Mouse (Mus musculus) midbrain, embryonic 16.5 days (tissue): ENCODE data around the gene Lrrc73. TPM values are rescaled to one million over a fixed set of nuclear protein-coding genes. Genes with fewer than 3 reads are reported as not detected.

Source experiments
- ATAC-seq: fragments of 200-750 bp; cut with Nextera tagmentation; 2 replicates; pipeline ENCODE4 v1.8.0; 2017; ENCODE audit warnings: moderate TSS enrichment
- H3K27ac ChIP-seq: fragments of 300-500 bp; sonication (generic); 2 replicates; pipeline ENCODE4 v1.5.1; 2014; ENCODE audit warnings: mild to moderate bottlenecking, low read length, mixed read lengths
- H3K27me3 ChIP-seq: fragments of 300-500 bp; sonication (generic); 2 replicates; pipeline ENCODE4 v1.6.1; 2014; ENCODE audit warnings: low read depth, low read length, mixed read lengths; ENCODE audit not compliant: control insufficient read depth, insufficient read depth
- H3K36me3 ChIP-seq: fragments of 300-500 bp; sonication (generic); 2 replicates; pipeline ENCODE4 v1.6.1; 2014; ENCODE audit warnings: mild to moderate bottlenecking, low read length, moderate library complexity, mixed read lengths; ENCODE audit not compliant: control insufficient read depth, insufficient read depth
- H3K4me1 ChIP-seq: fragments of 300-500 bp; sonication (generic); 2 replicates; pipeline ENCODE4 v1.6.1; 2014; ENCODE audit warnings: mild to moderate bottlenecking, low read length, mixed read lengths; ENCODE audit not compliant: control insufficient read depth, insufficient read depth
- H3K4me2 ChIP-seq: fragments of 300-500 bp; sonication (generic); 2 replicates; pipeline ENCODE4 v1.6.1; 2014; ENCODE audit warnings: mild to moderate bottlenecking, low read length, mixed read lengths
- H3K4me3 ChIP-seq: fragments of 300-500 bp; sonication (generic); 2 replicates; pipeline ENCODE4 v1.5.1; 2014; ENCODE audit warnings: low read depth, mild to moderate bottlenecking, low read length, moderate library complexity, mixed read lengths
- H3K9ac ChIP-seq: fragments of 300-500 bp; sonication (generic); 2 replicates; pipeline ENCODE4 v1.6.1; 2014; ENCODE audit warnings: low read depth, low read length, mixed read lengths
- H3K9me3 ChIP-seq: fragments of 300-500 bp; sonication (generic); replicated peaks from 2 replicates; pipeline ENCODE4 v1.6.1; 2014; ENCODE audit warnings: mild to moderate bottlenecking, low read length, mixed read lengths; ENCODE audit not compliant: control insufficient read depth, poor library complexity, severe bottlenecking
- WGBS: fragments of 180-500 bp; shearing (Covaris S2); extraction: QIAGEN DNeasy Blood & Tissue Kit; methylation state at CpG from one replicate; pipeline ENCODE4 v1.1.7; 2014; 5-methylcytosine and 5-hydroxymethylcytosine counted together
- polyA plus RNA-seq: library from polyadenylated mRNA; unstranded; fragments of >200 nt; fragmentation: Nextera tagmentation; extraction: Ambion mirVana; gene quantifications from 2 replicates; pipeline ENCODE4 v1.2.1, GENCODE M21; 2015

Gene Lrrc73
- polyA plus RNA-seq, 1 experiment from 2014 or later: 18.3 TPM

- Histone ChIP-seq H3K4me1 (peaks cover under 1% of the 10 kb centered on the region), H3K27ac (no peak overlapping the region), H3K9ac (no peak overlapping the region), H3K4me2 (no peak overlapping the region), H3K27me3 (no peaks in the 10 kb centered on the region), H3K36me3 (peaks cover 69% of the 10 kb centered on the region), H3K9me3 (no peaks in the 10 kb centered on the region), H3K4me3 (no peak overlapping the region)
- no peak for ATAC-seq
- 89% methylated on average over 11 of the region's 11 CpGs for WGBS
These were observed 11.9 kb upstream of the Lrrc73 start for GRCm38 (mm10) chr17:46241471-46241870.

- no peak overlapping the region for H3K9ac ChIP-seq
- H3K27ac ChIP-seq: no peak overlapping the region
- no peak overlapping the region for H3K4me3 ChIP-seq
- H3K27me3 ChIP-seq: no peaks in the 10 kb centered on the region
- no peak for ATAC-seq
- WGBS: 88% methylated on average over 13 of the region's 13 CpGs
- peaks cover 8% of the 10 kb centered on the region for H3K4me1 ChIP-seq
- H3K9me3 ChIP-seq: no peaks in the 10 kb centered on the region
- no peak overlapping the region for H3K4me2 ChIP-seq
- peaks cover 63% of the 10 kb centered on the region for H3K36me3 ChIP-seq
These were observed 11.1 kb upstream of the Lrrc73 start for GRCm38 (mm10) chr17:46242274-46242673.

- no peak for ATAC-seq
These were observed 10.3 kb upstream of the Lrrc73 start for GRCm38 (mm10) chr17:46242993-46243392.

GRCm38 (mm10) chr17:46243624-46244023, 9.7 kb upstream of the Lrrc73 start:
- peaks cover 56% of the 10 kb centered on the region for H3K36me3 ChIP-seq
- no peak for ATAC-seq
- no peak overlapping the region for H3K4me3 ChIP-seq
- no peak overlapping the region for H3K4me2 ChIP-seq
- no peak overlapping the region for H3K9ac ChIP-seq
- H3K9me3 ChIP-seq: no peaks in the 10 kb centered on the region
- H3K27ac ChIP-seq: no peak overlapping the region
- 73% methylated on average over 2 of the region's 2 CpGs for WGBS
- peaks cover 10% of the 10 kb centered on the region for H3K4me1 ChIP-seq
- no peaks in the 10 kb centered on the region for H3K27me3 ChIP-seq

More at GRCm38 (mm10) chr17:46242993-46243392, 10.3 kb upstream of the Lrrc73 start:
- Histone ChIP-seq H3K4me2 (no peak overlapping the region), H3K27ac (no peak overlapping the region), H3K9ac (no peak overlapping the region), H3K27me3 (no peaks in the 10 kb centered on the region), H3K9me3 (no peaks in the 10 kb centered on the region), H3K4me3 (no peak overlapping the region), H3K36me3 (peaks cover 59% of the 10 kb centered on the region), H3K4me1 (peaks cover 8% of the 10 kb centered on the region)
- 84% methylated on average over 4 of the region's 4 CpGs for WGBS

- Histone ChIP-seq H3K4me1 (peaks cover 20% of the 10 kb centered on the region), H3K9me3 (no peaks in the 10 kb centered on the region), H3K27me3 (no peaks in the 10 kb centered on the region), H3K27ac (no peak overlapping the region), H3K9ac (no peak overlapping the region), H3K36me3 (peaks cover 49% of the 10 kb centered on the region), H3K4me3 (no peak overlapping the region), H3K4me2 (no peak overlapping the region)
- ATAC-seq: no peak
- 84% methylated on average over 10 of the region's 10 CpGs for WGBS
These were observed 8.8 kb upstream of the Lrrc73 start for GRCm38 (mm10) chr17:46244579-46244978.

- WGBS: under 1% methylated on average over 53 of the region's 53 CpGs
These were observed 5.7 kb upstream of the Lrrc73 start, which contains the start of the genes Polr1c and Yipf3 for GRCm38 (mm10) chr17:46247512-46248188. Polr1c (minus strand) TSS chr17:46248054. Yipf3 (plus strand) TSS chr17:46248080.

GRCm38 (mm10) chr17:46248189-46248522, 5.2 kb upstream of the Lrrc73 start:
- peak; percentile 52 for ATAC-seq
- peak overlapping the region; percentile 90 for H3K4me2 ChIP-seq
- H3K27ac ChIP-seq: peak overlapping the region; percentile 88
- under 1% methylated on average over 37 of the region's 37 CpGs for WGBS
- H3K9me3 ChIP-seq: no peaks in the 10 kb centered on the region
- peak overlapping the region; percentile 75 for H3K4me3 ChIP-seq
- no peaks in the 10 kb centered on the region for H3K27me3 ChIP-seq
- peak overlapping the region; percentile 98 for H3K9ac ChIP-seq
- H3K36me3 ChIP-seq: peaks cover 48% of the 10 kb centered on the region
- H3K4me1 ChIP-seq: peaks cover 21% of the 10 kb centered on the region

More at GRCm38 (mm10) chr17:46247512-46248188, 5.7 kb upstream of the Lrrc73 start, which contains the start of the genes Polr1c and Yipf3:
- Histone ChIP-seq H3K27ac (peak within 1 kb of the TSS; percentile 88), H3K27me3 (no peaks in the 10 kb centered on the region), H3K4me3 (peak within 1 kb of the TSS; percentile 75), H3K9me3 (no peaks in the 10 kb centered on the region), H3K36me3 (peaks cover 53% of the 10 kb centered on the region), H3K4me1 (peaks cover 20% of the 10 kb centered on the region), H3K4me2 (peak within 1 kb of the TSS; percentile 90), H3K9ac (peak within 1 kb of the TSS; percentile 98)
- peak; percentile 95 for ATAC-seq

DNA sequence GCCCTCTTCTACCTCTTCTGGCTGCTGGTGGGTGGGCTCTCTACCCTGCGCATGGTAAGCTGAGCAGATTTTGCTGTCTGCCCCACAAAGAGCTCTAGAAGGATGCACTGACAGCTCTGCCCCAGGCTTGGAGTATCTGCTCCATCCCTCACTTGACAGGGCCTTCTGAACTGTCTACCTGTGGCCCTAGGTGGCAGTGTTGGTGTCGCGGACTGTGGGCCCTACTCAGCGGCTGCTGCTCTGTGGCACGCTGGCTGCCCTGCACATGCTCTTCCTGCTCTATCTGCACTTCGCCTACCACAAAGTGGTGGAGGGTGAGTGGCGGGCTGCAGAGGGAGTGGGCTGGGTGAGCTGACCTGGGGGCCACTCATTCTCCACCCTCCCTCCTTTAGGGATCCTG, 2.2 kb upstream of the Lrrc73 start:
- no peak overlapping the region for H3K9ac ChIP-seq
- H3K4me2 ChIP-seq: no peak overlapping the region
- ATAC-seq: no peak
- no peak overlapping the region for H3K27ac ChIP-seq
- no peaks in the 10 kb centered on the region for H3K27me3 ChIP-seq
- WGBS: 77% methylated on average over 7 of the region's 7 CpGs
- no peaks in the 10 kb centered on the region for H3K9me3 ChIP-seq
- peaks cover 22% of the 10 kb centered on the region for H3K36me3 ChIP-seq
- no peak overlapping the region for H3K4me3 ChIP-seq
- H3K4me1 ChIP-seq: peaks cover 36% of the 10 kb centered on the region

DNA sequence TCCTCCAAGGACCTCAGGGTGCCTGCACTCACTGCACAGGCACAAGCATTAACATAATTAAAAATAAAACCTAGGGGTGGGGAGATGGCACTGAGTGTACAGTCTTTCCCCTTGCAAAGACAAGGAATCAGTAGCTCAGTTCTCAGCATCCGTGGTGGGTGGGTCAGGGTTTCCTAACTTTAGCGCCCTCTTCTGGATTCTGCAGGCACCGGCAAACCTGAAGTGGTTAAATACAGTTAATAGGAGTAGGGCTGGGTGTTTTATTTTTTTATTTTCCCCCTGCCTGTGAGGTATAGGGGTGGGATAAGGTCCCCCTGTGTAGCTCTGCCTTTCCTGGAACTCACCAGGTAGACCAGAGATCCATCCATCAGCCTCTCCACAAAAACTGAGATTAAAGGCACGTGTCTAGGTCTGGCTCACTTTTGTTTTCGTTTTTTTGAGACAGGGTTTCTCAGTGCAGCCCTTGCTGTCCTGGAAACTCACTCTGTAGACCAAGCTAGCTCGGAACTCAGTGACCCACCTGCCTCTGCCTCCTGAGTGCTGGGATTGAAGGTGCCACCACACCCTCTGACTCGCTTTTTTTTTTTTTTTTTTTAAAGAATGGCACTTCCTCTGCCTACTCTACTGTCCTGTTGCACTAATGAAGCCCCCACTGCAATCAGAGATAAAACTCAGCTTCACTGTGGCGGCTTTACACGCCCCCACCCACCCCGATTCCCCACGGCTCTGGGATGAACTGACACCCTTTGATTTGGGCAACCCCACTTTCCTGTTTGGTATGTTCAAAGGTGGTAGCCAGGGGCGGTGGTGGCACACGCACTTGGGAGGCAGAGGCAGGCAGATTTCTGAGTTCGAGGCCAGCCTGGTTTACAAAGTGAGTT, 520 bp upstream of the Lrrc73 start:
- Histone ChIP-seq H3K36me3 (peaks cover 31% of the 10 kb centered on the region), H3K9me3 (no peaks in the 10 kb centered on the region), H3K4me3 (peak overlapping the region; percentile 86), H3K4me2 (peak overlapping the region; percentile 65), H3K4me1 (peaks cover 27% of the 10 kb centered on the region), H3K9ac (no peak overlapping the region), H3K27me3 (no peaks in the 10 kb centered on the region), H3K27ac (peak overlapping the region; percentile 82; the same call in 1 of the 2 replicates)
- WGBS: 54% methylated on average over 14 of the region's 14 CpGs
- ATAC-seq: no peak
